Mouse (Mus musculus) gastrocnemius, postnatal 10 days (tissue): Measurements from ENCODE around the gene Rpl28. TPM values are rescaled to one million over a fixed set of nuclear protein-coding genes. Genes with fewer than 3 reads are reported as not detected.

Experiments
- DNase-seq: peaks from one replicate; pipeline ENCODE4 v3.0.0; 2021; ENCODE audit warnings: mixed read lengths
- long read RNA-seq, 2 experiments: library from polyadenylated mRNA; stranded (forward); transcript quantifications; one replicate each; pipeline ENCODE4 v2.0.0; 2021
- total RNA-seq, 2 experiments: library from RNA; stranded (reverse); gene quantifications; 2 replicates each; pipeline ENCODE4 v1.2.3; 2021

Rpl28 gene
- 100 to 1,000 TPM; 796 to 873 TPM for total RNA-seq
- long read RNA-seq, experiment 1, transcript Rpl28-202 (4 exons, 772 nt): minor isoform, 21 of 117 reads
- long read RNA-seq, experiment 1, transcript Rpl28-201 (5 exons, 1,106 nt): major isoform, 90 of 117 reads
- long read RNA-seq, experiment 1, partial matches to known transcripts: 3 of 117 reads
- long read RNA-seq, experiment 1, other reads (novel, unspliced or antisense): 3 of 117 reads
- long read RNA-seq, experiment 2, transcript Rpl28-201 (5 exons, 1,106 nt): major isoform, 80 of 101 reads
- long read RNA-seq, experiment 2, transcript Rpl28-202 (4 exons, 772 nt): minor isoform, 19 of 101 reads
- long read RNA-seq, experiment 2, partial matches to known transcripts: 1 of 101 reads
- long read RNA-seq, experiment 2, other reads (novel, unspliced or antisense): 1 of 101 reads

DNA sequence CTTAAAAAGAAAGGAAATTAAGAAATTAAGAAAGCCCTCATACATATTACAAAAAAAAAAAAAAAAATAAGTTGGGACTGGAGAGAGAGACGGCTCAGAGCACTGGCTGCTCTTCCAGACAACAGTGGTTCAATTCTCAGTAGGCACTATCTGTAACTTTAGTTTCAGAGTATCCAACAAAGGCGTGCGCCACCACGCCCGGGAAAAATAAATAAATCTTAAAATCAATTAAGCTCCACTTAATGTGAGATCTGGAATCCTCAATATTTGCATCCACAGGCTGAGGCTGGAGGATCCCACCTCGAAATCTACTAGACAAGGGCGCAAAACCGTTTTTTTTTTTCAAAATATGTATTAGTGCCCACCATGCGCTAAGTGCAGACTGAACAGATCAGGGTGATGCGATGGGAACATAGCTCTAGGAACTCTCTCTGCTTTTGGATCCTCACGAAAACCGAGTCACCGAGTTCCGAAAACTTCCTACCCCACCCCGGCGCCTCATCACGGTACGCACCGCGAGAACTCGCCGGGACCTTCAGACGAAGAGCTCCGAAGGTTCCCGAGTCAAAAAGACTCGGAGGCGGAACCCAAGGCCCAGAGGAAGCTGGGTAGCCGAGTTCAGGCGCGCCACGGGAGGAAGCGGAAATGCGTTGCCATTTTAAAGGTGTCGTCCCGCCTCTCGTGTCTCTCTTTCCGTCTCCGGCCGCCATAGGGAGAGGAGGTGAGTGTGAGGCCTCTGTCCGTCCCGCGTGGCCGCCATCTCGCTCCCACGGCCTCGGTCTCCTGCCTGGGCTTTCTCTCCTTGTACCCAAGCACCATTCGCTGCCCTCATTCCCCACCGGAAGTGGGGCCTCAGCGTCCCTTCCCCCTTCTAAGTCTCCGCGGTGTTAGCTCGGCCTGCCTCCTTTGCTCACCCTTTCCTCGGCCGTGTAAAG, at the start of gene Rpl28:
TSS of gene Rpl28 (plus strand) at position 597 of the 935 bp plus-strand sequence.
- peak; percentile 90 for DNase-seq

DNA sequence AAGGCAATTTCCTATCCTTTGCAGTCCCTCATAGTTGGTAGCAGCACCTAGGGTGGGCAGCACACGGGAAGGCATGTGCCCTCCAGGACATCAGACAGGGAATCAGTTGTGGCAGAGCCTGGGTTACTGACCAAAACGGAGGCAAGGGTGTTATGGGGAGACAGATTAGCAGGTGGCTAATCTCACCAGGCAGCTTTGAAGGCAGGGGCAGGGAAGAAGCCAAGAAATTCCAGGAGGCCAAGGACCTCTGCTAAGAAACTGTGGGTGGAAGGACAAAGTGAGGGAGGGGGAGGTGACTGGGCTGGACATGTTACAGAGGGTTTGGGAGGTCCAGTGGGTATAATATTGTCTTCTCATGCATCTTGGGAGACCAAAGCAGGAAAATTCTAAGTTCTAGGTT, 49.3 kb upstream of the Rpl28 start:
- DNase-seq: no peak

DNA sequence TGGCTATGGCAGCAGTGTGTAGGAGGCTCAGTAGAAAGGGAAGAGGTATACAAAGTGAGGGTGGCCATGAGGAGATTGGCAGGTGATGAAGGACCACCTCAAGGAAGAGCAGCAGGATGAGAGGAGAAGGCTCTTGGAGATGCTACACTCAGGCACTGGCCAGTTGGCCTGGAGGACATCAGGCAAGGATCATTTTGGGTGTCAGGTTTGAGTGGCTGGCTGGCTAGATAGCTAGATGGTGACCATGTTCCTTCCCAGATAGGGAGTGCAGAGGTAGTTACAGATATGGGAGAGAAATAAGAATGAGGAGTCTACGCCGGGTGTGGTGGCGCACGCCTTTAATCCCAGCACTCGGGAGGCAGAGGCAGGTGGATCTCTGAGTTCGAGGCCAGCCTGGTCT, 47.8 kb upstream of the Rpl28 start:
- no peak for DNase-seq

DNA sequence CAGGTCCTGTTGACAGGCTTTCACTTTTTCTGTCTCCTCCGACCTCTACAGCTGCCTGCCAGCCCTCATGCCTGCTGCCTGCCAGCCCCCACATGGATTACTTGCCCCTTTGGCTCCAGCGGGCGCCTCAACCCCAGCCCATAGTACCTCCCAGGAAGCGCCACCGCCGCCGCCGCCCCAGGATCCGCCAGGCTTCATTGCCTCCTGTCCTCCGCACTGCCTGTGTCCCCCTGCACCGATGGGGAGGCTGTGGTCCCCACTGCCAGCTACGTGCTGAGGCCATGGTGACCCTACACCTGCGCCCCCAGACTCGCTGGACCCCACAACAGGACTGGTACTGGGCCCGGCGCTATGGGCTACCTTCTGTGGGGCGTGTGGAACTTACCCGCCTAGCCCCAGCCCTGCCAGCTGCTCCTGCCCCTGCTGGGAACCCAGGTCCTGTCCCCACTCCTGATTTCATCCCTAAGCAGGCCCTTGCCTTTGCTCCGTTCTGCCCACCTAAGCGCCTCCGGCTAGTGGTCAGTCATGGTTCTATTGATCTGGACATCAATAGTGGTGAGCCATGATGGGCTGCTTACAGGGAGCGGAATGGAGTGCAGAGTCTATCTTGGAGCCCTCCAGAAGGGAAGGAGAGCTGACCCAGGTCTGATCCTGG, 46.2 kb upstream of the Rpl28 start:
- no peak for DNase-seq

DNA sequence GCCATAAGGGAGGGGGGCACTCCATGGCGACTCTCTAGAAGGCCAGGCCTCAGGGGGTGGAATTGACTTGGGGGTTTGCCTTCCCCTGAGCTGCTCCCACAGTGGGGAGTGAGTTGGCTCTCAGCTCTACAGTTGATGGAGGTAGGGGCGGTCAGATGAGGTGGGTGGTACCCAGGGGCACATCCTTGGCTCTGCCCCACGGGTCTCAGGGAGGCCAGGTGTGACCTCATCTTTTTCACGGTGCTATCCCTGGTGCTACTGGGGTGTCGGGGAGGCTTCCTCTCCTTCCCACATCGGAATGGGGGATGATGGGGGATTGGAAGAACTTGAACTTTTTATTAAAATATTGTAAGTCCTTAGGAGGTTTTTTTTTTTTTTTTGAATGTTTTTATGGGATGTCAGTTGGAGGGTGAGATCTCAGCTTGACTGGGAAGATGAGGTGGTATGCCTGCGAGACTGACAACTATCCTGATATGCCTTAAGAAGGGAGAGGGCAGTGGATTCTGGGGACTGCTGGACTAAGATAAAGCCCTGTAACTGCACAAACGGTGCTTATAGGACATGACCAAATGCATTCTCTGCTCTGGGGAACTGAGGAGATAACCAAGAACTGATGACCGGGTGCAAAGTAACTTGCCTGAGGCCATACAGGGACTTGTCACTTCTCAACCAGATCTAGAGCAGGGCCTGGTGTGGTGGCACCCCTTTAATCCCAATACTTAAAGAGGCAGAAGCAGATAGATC, 45.3 kb upstream of the Rpl28 start:
- DNase-seq: no peak

DNA sequence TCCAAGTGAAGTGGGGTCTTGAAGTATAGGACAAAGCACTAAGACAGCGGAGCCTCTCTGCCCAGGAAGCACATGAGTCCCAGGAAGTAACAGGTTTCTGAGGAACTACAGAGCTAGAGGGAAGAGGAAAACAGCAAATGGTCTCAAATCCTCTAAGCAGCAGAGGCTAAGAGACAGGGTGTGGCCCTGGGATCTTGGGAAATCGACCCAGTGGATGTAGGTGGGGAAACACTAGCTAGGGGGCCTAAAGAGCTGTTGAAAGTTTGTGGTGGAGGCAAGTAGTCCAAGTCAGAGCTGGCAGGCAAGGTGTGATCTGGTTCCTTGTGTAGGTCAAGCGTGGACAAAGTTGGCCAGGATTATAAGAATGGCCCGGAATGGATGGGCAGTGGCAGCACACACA, 44.4 kb upstream of the Rpl28 start:
- no peak for DNase-seq

DNA sequence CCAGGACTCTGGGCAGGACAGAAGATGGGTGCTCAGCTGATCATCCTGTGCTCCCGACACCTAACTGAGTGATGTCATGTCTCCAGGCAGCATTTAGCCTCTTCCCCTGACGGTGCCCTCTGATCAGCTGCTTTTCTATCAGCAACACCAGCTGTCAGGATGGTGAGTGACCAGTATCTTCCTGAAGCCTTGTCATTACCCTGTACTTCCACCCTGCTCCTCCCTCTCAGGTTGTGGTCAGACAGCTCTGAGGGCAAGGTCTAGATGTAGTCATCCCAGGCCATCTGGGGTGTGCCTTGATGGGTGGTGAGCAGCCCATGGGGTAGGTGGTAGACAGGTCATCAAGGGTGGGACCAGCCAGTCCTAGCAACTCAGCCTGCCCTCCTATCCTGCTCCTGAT, 43.5 kb upstream of the Rpl28 start:
- no peak for DNase-seq

DNA sequence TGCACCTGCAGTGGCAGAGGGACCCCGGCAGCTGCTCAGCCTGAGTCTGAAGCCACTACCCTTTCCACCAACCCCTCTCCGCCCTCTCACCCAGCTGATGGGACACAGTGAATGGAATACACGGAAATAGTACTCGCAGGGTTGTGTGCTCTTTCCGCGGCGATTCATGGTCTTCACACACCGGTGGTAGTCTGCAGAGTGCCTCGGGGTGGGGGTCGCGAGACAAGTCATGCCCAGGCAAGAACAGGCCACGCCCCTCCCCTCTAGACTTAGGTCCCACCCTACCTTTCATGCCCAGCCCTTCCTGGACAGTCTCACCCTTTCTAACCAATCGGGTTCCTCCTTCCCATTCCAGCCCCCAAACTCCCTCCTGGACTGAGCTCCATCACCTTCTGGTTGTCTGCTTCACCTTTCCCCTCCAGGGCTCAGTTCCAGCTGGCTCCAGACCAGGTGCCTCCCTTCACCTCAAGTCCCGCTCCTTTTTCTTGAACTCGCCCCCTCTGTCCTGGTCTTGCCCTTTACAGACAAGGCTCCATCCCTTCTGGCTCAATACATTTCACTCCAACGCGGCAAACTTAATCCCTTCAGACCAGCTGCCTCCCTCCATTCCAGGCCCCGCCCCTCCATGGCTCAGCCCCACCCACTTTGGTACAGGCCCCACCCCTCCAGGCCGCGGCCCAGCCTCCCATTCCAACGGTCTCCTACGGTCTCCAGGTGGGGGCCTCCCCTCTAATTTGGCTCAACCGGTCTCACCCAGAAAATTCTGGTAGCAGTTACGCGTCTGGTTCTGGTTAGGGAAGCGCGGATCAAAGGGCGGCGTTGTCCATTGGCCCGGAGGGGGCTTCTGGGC, 40.5 kb upstream of the Rpl28 start:
- peak; percentile 58 for DNase-seq

DNA sequence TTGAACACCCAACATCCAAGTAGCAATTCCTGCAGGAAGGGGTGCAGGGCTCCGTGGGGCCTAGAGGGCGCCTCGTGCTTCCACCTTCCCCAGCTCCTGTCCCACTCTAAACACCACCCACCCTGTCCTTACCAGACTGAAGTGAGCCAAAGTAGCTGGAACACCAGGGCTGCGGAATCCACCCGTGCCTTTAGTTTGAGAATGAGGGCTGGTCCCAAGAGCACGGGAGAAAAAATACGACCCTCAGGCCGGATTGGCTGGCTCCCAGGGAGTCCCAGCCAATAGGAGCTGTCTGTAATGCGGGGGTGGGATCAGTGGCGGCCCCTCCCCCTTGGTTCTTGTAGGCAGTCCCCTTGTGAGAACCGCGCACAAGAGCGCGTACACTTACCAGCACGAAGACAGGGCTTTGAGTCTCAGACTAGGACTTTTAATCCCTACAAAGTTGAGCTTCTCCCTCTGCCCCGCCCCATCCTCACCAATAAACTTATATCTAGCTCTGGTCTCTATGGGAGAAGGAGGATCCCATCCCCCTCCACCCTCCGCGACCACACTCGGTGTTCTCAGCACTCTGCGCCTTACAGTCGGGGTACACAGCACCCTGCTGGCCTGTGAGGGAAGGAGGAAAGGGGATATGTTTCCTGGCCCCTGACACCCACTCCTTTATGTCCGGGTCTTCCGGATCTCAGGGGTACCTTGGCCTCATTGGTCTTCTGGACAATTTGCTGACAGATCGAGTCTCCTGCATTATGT, 39.7 kb upstream of the Rpl28 start, which contains the start of gene Cox6b2:
TSS of gene Cox6b2 (minus strand) at position 274 of the 750 bp plus-strand sequence.
- DNase-seq: peak; percentile 66

DNA sequence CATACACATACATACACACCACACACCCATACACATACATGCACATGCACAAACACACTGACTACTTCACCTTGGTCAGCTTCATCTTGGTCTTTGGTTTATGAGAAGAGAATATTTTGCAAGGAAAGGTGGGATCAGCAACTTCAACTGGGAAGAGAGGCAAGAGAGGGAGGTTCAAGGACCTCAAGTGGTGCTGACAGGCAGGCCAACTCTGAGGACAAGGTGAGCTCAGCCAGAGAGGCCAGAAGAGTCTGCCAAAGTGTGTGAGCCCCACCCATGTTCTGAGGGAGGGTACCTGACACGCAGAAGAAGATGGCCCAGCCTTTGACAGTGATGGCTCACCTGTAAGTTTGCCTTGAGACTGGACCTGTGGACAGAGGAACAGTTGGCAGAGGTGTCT, 33.0 kb upstream of the Rpl28 start:
- no peak for DNase-seq

DNA sequence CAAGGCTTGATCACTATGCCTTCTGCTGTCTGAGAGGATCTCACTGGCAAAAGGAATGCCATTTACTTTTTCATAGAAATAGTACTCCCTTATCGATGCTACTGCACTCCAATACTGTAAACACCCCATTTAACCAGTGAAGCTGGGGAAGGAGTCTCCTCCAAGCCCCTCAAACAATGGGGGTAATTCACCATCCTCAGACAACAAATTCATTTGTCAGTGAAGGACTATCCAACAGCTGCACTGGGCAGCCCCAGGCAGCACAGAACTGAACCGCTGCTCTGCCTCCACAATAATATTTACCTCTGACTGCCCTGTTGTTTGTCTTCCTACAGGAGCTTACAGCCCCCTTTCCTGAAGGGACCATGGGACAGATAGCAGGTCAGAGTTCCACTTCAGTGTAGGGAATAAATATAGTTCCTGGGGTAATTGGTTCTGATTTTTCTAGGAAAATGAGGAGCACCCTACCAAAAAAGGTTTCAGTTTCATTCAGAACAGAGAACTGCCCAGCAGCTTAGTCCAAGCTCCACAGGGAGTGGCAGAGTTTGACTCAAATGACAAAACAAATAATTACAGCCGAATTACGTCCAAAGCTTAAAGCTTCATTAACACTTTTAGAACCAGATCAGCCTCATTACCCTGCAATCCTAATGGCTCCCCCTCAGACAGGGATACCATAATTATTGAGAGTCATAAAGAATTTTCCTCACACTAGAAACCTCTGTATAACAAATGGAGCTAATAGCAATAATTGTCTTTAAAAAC, 27.5 kb upstream of the Rpl28 start:
- no peak for DNase-seq

DNA sequence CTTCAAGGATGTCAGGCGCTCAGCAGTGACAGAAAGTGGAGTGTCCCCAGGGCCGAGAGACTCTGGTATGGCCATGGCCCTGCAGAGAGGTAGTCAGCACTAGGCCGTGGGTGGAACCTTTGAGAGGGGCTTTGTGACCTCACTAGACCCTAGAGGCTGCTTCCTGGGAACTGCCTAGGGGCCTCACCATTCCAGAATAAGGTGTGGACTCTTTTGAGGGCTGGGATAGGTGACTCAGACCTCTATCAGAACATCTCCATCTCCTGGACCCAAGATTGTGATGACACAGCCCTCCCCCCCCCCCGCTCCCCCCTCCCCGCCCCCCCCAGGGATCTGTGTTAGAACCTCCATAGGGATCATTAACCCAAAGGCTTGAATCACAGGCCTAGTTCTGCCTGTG, 21.5 kb upstream of the Rpl28 start, which contains the start of gene Fam71e2:
TSS of gene Fam71e2 (minus strand) at position 101 of the 400 bp plus-strand sequence.
- no peak for DNase-seq

DNA sequence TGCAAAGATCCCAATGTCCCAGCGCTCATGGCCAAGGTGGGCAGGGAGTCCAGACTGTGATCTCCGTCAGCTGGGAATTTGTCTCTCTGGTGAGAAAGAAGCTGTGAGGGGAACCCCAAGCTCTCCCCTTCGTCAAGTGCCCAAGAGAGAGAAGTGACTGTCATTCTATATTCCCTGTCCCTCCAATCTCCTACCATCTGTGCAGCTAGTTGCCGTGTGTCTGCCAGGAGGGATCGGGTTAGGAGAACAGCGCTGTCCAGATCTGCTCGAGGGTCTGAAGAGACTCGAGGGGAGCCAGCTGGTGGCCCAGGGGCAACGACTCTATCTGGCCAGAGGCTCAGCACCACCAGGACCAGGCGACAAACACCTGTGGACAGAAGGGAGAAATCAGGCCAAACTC, 16.5 kb upstream of the Rpl28 start:
- DNase-seq: no peak

DNA sequence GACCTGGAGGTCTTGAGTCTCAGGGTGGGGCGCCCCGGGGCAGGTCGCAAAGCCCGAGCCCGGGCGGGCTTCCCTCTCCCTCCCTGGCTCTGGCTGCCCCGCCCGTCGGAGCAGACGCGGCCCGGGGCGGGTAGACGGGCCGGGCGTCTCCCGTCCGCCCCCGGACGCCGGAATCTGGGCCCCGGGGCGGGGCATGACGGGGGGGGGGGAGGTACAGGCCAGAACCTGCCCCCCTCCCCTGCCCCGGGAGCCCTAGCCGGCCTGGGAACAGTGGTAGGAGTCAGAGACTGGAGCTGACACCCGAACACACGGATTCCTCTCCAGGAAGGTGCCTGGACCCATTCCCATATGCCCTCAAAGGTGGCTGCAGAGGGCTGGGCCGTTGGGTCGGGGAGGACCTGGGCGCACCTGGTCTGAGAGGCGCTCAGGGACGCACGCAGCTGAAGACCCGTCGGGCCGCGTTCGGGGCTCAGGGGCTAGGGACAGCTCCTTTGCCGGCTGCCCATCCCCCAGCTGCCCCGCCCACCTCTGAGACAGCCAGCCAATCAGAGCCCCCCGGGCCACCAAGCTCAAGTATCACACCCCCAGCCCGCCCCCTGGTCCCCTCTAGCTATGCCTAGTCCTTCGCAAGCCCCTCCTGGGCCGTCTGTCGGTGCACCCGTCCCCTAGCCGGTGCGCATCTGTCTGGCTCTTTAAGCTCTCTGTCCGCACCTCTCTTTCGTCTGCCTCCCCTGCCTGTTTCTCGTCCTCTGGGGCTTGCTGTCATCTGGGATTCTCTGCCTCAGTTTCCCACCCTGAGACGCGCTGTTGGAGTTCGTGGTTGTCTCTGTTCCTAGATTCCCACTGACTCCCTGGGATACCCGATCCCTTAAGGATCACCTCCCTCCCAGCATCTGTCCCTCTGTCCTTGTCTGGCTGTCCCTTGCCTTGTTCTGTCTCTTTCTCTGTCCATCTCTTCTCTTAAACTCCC, 15.5 kb upstream of the Rpl28 start:
- DNase-seq: peak; percentile 70

DNA sequence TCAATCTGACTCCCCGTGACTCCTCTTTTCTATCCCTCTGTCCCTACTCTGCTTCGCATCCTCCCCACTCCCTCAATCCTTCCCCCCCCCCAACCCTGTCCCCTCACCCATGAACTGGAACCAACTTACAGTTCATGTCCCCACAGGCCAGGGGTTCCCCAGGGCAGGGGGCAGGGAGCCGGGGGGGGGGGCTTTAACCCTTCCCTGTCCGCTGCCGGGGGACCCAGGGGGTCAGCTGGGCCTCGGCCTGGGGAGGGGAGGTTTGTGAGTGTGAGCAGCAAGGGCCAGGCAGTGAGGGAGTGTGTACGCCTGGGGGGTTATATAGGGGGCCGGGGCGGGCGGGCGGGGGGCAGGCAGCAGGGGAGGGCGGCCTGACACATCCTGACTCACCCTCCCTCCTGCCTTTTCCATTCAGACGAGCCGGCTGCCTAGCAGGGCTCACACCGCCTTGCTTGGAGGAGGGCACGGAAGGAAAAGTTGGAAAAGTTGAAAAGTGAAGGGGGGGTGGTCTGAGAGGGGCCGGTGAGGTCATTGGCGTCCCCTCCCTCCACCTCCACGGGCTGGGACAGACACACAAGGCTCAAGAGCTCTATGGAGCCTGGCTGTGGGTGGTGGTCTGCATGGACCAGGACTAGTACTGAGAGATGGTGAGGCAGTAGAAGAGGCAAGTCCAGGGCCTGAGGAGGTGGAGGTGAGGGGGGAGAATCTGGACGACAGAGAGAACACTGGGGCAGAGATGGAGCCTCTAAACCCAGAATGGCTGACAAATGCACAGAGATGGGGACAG, 14.6 kb upstream of the Rpl28 start:
- DNase-seq: no peak

DNA sequence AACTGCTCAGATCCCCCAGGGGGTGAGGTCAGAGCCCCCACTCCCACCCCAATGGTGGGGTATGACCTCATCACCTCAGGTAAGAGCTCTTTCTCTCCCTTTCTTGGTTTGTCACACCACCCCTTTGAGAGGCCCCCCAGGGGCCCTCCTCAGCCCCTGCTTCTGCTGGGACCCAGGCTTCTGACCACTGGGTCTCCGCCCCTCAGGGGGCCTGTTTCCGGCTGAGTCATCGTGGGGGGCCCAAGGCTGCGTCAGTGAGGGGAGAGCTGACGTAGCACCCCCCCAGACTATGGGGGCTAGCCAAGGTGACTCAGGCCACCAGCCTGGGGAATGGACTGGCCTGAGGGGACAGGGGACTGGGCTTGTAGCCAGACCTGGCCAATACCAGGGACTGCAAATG, 12.8 kb upstream of the Rpl28 start:
- no peak for DNase-seq

DNA sequence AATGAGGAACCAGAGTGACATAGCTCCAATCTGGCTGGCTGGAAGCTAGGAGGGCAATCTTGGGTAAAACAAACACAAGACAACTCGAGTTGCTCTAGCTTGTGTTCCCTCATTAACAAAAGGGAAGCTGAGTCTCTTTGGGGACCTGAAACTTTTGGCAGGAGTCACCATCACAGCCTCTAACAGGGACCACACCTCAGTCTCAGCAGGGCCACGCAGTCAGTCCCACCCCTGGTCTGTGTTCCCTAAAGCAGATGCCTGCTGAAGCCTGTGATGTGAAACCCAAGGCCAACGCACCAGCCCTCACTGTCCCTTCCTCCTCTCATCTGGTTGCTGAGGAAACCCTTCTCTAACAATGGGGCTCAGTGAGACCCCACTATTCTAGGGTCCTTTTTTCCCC, 10.5 kb upstream of the Rpl28 start:
- DNase-seq: no peak
